Mouse (Mus musculus) lung, postnatal 0 days (tissue): ENCODE results near the gene Igf2r.

ENCODE experiments used
- CTCF ChIP-seq: IDR thresholded peaks from 2 replicates; pipeline ENCODE4 v1.5.1; 2016; ENCODE audit warnings: antibody characterized with exemption, mild to moderate bottlenecking
- EP300 ChIP-seq: IDR thresholded peaks from 2 replicates; pipeline ENCODE4 v1.6.1; 2016; ENCODE audit warnings: antibody characterized with exemption, mild to moderate bottlenecking, control low read depth

- TF ChIP-seq CTCF (no peak), EP300 (no peak)
These were observed 54.4 kb downstream of the Igf2r start for GRCm38 (mm10) chr17:12715032-12715431.
